Mouse (Mus musculus) heart, postnatal 4 days (tissue): ENCODE measurements at regions not wholly inside any gene's neighbourhood (a gene's known extent, or its start where the extent isn't known, plus 50 kb on each side); places are given as distances from the start of the nearest gene placed in this dataset.

Source experiments
- DNase-seq: peaks from one replicate; pipeline ENCODE4 v3.0.0; 2021

DNA sequence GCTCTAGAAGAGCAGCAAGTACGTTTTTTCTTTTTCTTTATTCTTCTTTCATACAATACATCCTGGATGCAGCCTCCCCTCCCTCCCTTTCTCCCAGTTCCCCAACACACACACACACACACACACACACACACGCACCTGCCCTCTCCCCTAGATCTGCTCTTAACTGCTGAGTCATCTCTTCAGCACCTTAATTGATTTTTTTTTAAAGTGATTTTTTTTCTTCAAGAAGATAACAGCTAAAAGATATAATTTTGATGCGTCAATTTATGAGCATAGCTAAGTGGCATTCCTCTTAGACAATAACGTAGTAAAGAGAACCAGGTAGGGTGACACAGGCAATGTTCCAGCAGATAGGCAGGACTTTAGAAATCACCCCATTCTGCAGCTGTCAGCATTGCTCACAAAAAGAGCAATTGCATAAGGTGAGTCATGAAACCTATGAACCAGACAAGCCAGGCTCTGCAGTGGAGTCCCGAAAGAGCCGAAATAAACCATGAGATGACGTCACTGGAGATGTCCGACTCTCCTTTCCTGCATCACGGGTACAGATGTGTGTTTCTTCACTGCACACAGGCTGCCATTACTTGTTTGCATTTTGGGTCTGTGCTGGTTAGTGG lies 63.9 kb upstream of the Tnrc6a start:
- DNase-seq = no peak

- DNase-seq = no peak
These were observed 60.2 kb upstream of the Tnrc6a start for GRCm38 (mm10) chr7:123063264-123064011.

DNA sequence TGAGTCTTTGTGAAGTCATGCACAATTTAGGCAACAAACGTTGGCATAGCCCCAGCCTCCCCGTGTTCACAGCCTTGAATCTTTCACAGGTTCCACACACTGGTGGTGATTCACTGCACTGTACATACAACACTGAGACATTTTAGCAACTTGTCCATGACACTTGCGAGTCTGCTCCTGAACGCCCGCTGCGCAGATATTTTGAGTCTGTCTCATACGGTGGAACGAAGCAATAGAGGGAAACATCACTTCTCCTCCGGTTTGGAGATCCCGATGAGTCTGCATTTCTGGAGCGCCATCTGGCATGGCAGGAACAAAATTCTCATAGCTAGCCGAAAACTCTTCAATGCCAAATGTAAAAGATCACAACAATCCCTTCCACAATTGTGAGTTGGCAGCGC lies 57.7 kb upstream of the Tnrc6a start:
- DNase-seq = peak; percentile 13

DNA sequence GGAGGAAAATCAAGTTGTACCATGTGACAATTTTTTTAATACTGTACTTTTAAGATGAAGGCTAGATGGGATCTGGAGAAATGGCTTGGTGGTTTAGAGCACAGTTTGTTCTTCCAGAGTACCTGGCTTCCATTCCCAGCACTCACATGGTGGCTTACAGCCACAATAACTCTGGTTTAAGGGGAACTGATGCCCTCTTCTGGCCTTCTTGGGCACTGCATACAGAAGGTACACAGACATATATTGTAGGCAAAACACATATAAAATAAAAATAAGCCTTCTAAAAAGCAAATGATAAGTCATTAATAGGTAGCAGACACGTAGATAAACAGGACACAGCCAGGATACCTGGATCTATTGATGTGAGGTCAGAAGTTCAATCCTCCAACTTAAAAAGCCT lies 56.3 kb upstream of the Tnrc6a start:
- DNase-seq = no peak

DNA sequence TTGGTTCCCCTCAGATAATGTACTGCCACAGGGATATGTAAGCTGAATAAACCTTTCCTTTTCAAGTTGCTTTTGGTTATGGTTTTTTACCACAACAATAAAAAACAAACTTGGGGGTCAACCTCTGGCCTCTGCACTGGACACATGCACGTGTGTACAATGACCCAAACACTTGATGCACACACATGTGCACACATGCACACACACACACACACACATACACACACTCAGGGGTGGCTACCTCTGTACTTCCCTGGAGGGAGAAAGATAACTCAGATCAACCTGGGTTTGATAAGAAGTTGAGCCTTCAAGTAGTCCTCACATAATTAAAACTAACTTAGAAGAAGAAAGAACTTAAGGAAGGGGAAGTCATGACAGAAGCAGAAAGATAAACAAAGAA lies 55.4 kb upstream of the Tnrc6a start:
- DNase-seq = no peak

GRCm38 (mm10) chr7:123068715-123069273 lies 54.9 kb upstream of the Tnrc6a start:
- peak; percentile 55 for DNase-seq

DNA sequence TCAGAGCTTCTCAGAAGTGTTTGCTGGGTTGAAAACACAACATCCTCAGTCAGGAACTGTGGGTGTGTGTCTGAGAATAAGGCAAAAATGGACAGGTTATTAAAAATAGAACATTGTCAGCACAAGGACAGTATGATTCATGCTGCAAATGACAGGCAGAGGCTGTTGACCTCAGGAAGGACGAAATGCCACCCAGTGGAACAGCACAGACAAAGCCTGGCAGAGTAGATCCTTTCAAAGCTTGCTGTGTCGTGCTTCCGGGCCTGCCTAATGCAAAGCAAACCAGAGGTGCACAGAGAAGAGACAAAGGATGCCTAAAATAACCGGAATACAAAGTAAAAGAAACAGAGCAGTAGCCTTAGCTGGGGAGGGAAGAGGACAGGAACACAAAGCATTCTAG lies 54.4 kb upstream of the Tnrc6a start:
- DNase-seq = peak; percentile 32

- DNase-seq = no peak
These were observed 52.8 kb upstream of the Tnrc6a start for GRCm38 (mm10) chr7:123070861-123071260.
